Mouse (Mus musculus) regulatory T cell (primary cell): ENCODE data around the gene Cuedc1.
"Not testable (repeated sequence)": the region's sequence is repeated elsewhere in the genome, so short reads cannot be mapped to it uniquely, and the experiment has no call there.

Source experiments
- in situ Hi-C: fragments of 300-600 bp; cut with MboI, MseI; formaldehyde crosslinking; loops from one replicate; pipeline ENCODE4 v1.15.1; 2025; ENCODE audit warnings: high pct_unique_total_duplicates

Cuedc1 gene

GRCm38 (mm10) chr11:88170606-88171005, 72.7 kb downstream of the Cuedc1 start:
- in situ Hi-C loops: no loop called here

- in situ Hi-C loops: no loop called here
These were observed 74.1 kb downstream of the Cuedc1 start for GRCm38 (mm10) chr11:88171876-88172442.

- in situ Hi-C loops: no loop called here
These were observed 74.9 kb downstream of the Cuedc1 start for GRCm38 (mm10) chr11:88172601-88173325.

- in situ Hi-C loops: no loop called here
These were observed 75.6 kb downstream of the Cuedc1 start for GRCm38 (mm10) chr11:88173386-88174025.

- in situ Hi-C loops: no loop called here
These were observed 82.7 kb downstream of the Cuedc1 start for GRCm38 (mm10) chr11:88180467-88180958.

GRCm38 (mm10) chr11:88180959-88181619, 83.2 kb downstream of the Cuedc1 start:
- in situ Hi-C loops: no loop called here

GRCm38 (mm10) chr11:88184632-88185180, 86.8 kb downstream of the Cuedc1 start:
- in situ Hi-C loops: no loop called here

- in situ Hi-C loops: no loop called here
These were observed 88.5 kb downstream of the Cuedc1 start for GRCm38 (mm10) chr11:88186078-88186946.

- in situ Hi-C loops: no loop called here
These were observed 89.0 kb downstream of the Cuedc1 start for GRCm38 (mm10) chr11:88186947-88187243.

GRCm38 (mm10) chr11:88187417-88188133, 89.7 kb downstream of the Cuedc1 start:
- in situ Hi-C loops: no loop called here

- in situ Hi-C loops: no loop called here
These were observed 90.4 kb downstream of the Cuedc1 start for GRCm38 (mm10) chr11:88188216-88188615.

- in situ Hi-C loops: no loop called here
These were observed 90.8 kb downstream of the Cuedc1 start for GRCm38 (mm10) chr11:88188635-88189034.

- in situ Hi-C loops: no loop called here
These were observed 94.7 kb downstream of the Cuedc1 start for GRCm38 (mm10) chr11:88192595-88192994.

- in situ Hi-C loops: no loop called here
These were observed 95.4 kb downstream of the Cuedc1 start for GRCm38 (mm10) chr11:88193098-88193823.

- in situ Hi-C loops: no loop called here
These were observed 96.2 kb downstream of the Cuedc1 start for GRCm38 (mm10) chr11:88193824-88194696.

GRCm38 (mm10) chr11:88195699-88196098, 97.8 kb downstream of the Cuedc1 start:
- in situ Hi-C loops: not testable (repeated sequence)

- in situ Hi-C loops: no loop called here
These were observed 99.3 kb downstream of the Cuedc1 start for GRCm38 (mm10) chr11:88197153-88197576.

- in situ Hi-C loops: no loop called here
These were observed 100.4 kb downstream of the Cuedc1 start for GRCm38 (mm10) chr11:88198223-88198622.

- in situ Hi-C loops: loop anchor here (5.0 kb wide), 1 partner anchor 139 kb away; no protein-coding TSS in a partner anchor
These were observed 103.3 kb downstream of the Cuedc1 start for GRCm38 (mm10) chr11:88201172-88201571.
